Mouse (Mus musculus) embryonic facial prominence, embryonic 10.5 days (tissue): ENCODE measurements around the gene Alms1. TPM values are rescaled to one million over a fixed set of nuclear protein-coding genes. Genes with fewer than 3 reads are reported as not detected.
"Not testable (repeated sequence)": the region's sequence is repeated elsewhere in the genome, so short reads cannot be mapped to it uniquely, and the experiment has no call there.

Experiments used
- DNase-seq: peaks from one replicate; pipeline ENCODE4 v3.0.0-alpha.2; 2017; ENCODE audit warnings: low spot score
- H3K27ac ChIP-seq: fragments of 300-500 bp; sonication (generic); replicated peaks from 2 replicates; pipeline ENCODE4 v1.5.1; 2016; ENCODE audit warnings: mild to moderate bottlenecking
- H3K27me3 ChIP-seq: fragments of 300-500 bp; sonication (generic); replicated peaks from 2 replicates; pipeline ENCODE4 v1.6.1; 2016; ENCODE audit warnings: low read depth, mild to moderate bottlenecking; ENCODE audit not compliant: poor library complexity, severe bottlenecking
- H3K36me3 ChIP-seq: fragments of 300-500 bp; sonication (generic); replicated peaks from 2 replicates; pipeline ENCODE4 v1.6.1; 2016; ENCODE audit warnings: mild to moderate bottlenecking, moderate library complexity
- H3K4me1 ChIP-seq: fragments of 300-500 bp; sonication (generic); 2 replicates; pipeline ENCODE4 v1.6.1; 2016
- H3K4me3 ChIP-seq: fragments of 300-500 bp; sonication (generic); 2 replicates; pipeline ENCODE4 v1.5.1; 2016; ENCODE audit warnings: mild to moderate bottlenecking, moderate library complexity
- H3K9me3 ChIP-seq: fragments of 300-500 bp; sonication (generic); 2 replicates; pipeline ENCODE4 v1.6.1; 2016; ENCODE audit warnings: mild to moderate bottlenecking
- WGBS: fragments of 180-500 bp; shearing (Covaris S2); methylation state at CpG from one replicate; pipeline ENCODE4 v1.1.7; 2016; 5-methylcytosine and 5-hydroxymethylcytosine counted together
- microRNA-seq: library from miRNA; unstranded; fragments of <30 nt; microRNA quantifications from one replicate; pipeline ENCODE4, GENCODE M21; 2017
- polyA plus RNA-seq: library from polyadenylated mRNA; unstranded; fragments of >200 nt; fragmentation: Nextera tagmentation; extraction: Ambion mirVana; gene quantifications from 2 replicates; pipeline ENCODE4 v1.2.1, GENCODE M21; 2016

Alms1 gene
- polyA plus RNA-seq, 1 experiment from 2014 or later, result 11.3 TPM

DNA sequence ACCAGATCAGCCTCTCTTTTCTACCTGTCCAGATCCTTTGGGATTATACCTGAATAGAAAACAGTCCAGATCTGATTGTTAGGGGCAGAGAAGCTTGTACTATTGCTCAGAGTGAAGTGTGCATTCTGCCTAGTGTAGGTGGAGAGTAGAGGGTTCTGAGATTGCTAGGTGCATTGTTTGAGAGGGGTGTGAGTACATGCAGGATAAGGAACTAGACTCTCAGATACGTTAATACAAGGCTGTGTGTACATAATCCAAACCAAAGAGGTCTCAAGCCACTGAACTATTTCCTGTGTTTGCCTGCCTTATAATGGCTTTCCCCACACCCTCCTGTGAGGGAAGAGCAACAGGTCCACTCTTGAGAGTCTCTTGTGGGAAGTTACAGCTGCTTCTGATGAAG, 12.0 kb downstream of the Alms1 start:
- Histone ChIP-seq H3K4me1 (no peaks in the 10 kb centered on the region), H3K27ac (no peak overlapping the region), H3K9me3 (no peaks in the 10 kb centered on the region), H3K4me3 (no peak overlapping the region), H3K36me3 (peaks cover 32% of the 10 kb centered on the region), H3K27me3 (no peaks in the 10 kb centered on the region)
- no peak for DNase-seq
- 84% methylated on average over 1 of the region's 1 CpGs for WGBS

DNA sequence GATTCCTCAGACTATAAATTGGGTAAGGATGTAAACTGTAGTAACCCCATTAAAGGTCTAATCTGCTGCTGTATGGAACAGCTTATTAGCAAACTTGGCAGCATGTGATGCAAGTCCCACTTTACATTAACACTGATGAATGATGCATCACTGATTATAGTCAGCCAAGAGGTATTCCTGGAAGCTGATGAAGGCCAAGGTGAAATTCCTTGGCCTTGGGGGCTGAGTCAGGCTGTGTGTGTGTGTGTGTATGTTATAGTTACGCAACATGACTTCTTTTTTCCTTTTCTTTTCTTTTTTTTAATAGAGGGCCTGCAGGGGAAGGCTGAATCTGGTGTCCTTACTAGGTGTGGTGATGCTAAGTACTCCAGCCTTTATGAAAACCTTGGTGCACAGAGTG, 23.2 kb downstream of the Alms1 start:
- 95% methylated on average over 1 of the region's 1 CpGs for WGBS
- no peaks in the 10 kb centered on the region for H3K4me1 ChIP-seq
- no peaks in the 10 kb centered on the region for H3K27me3 ChIP-seq
- DNase-seq, result no peak
- H3K9me3 ChIP-seq, result no peaks in the 10 kb centered on the region
- H3K36me3 ChIP-seq, result peaks cover 79% of the 10 kb centered on the region
- no peak overlapping the region for H3K27ac ChIP-seq
- no peak overlapping the region for H3K4me3 ChIP-seq

DNA sequence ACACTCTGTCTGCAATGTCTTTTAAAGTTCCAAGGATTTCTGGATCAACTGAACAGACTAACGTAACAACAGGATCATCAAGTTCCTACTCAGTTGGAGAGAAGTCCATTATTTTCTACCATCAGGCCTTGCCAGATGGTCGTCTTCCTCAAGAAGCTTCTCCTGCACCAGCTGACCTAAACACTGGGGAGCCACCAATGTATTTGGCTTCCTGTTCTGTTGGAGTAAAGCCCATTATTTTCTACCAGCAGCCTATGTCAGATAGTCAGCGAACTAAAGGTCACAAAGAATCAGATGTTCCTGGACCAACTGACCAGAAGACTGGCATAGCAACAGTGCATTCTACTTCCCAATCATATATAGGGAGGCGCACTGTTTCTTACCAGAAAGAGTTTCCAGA, 33.5 kb downstream of the Alms1 start:
- H3K4me3 ChIP-seq, result no peak overlapping the region
- no peak for DNase-seq
- no peaks in the 10 kb centered on the region for H3K4me1 ChIP-seq
- H3K27me3 ChIP-seq, result no peaks in the 10 kb centered on the region
- peaks cover 99% of the 10 kb centered on the region for H3K36me3 ChIP-seq
- H3K27ac ChIP-seq, result no peak overlapping the region
- 95% methylated on average over 4 of the region's 4 CpGs for WGBS
- H3K9me3 ChIP-seq, result no peaks in the 10 kb centered on the region

DNA sequence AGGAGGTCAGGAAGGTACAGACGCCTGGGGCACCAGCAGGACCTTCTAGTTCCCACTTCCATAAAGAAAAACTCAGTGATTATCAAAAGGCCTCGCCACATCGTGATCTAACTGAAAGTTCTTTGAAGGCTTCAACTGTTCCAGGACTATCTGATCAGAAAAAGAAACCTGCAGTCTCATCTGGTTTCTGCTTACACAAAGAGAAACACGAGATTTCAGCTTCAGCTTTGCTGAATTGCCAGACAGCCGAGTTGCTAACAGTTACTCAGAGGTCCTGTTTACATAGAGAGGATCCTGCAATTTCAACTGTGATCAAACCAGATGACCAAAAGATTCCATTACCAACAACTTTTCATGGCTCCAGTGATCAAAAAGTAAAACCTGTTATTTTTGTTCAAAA, 34.3 kb downstream of the Alms1 start:
- no peak overlapping the region for H3K27ac ChIP-seq
- WGBS, result 90% methylated on average over 5 of the region's 5 CpGs
- H3K27me3 ChIP-seq, result no peaks in the 10 kb centered on the region
- no peaks in the 10 kb centered on the region for H3K9me3 ChIP-seq
- H3K36me3 ChIP-seq, result peaks cover 96% of the 10 kb centered on the region
- no peaks in the 10 kb centered on the region for H3K4me1 ChIP-seq
- H3K4me3 ChIP-seq, result no peak overlapping the region
- no peak for DNase-seq

DNA sequence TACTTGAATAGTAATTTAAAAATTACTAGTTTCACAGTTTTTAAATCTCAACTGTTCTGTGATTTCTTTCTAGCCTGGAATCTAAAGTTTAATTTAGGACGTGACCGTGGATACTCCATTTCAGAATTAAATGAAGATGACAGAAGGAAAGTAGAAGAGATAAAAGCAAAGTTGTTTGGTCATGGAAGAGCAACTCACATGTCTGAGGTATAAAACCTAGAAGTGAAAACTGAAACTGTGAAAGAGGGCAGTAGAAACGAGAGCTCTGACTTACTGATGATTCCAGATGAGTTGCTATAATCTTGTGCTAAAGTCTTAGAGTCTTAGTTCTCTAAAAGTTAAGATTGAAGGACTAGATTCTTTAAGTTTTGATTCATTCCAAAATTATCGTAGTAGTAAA, 37.2 kb downstream of the Alms1 start:
- DNase-seq, result no peak
- Histone ChIP-seq H3K27me3 (no peaks in the 10 kb centered on the region), H3K4me1 (no peaks in the 10 kb centered on the region), H3K4me3 (no peak overlapping the region), H3K9me3 (no peaks in the 10 kb centered on the region), H3K27ac (no peak overlapping the region), H3K36me3 (peaks cover 97% of the 10 kb centered on the region)
- WGBS, result 94% methylated on average over 4 of the region's 4 CpGs

DNA sequence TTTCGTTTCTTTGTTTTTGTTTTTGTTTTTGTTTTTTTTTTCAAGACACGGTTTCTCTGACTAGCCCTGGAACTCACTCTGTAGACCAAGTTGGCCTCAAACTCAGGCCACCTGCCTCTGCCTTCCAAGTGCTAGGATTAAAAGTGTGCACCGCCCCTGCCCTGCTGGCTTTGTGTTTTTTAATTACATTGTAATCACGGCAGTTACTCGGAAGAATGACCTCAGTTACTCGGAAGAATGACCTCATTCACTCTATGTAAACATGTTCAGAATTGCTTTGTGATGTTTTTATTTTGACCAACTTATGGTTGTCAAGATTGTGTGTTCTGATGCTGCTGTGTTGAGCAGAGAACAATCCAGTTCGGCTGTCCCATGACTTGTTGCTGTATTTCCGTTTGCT, 45.8 kb downstream of the Alms1 start:
- H3K4me1 ChIP-seq, result no peaks in the 10 kb centered on the region
- H3K36me3 ChIP-seq, result peaks cover 53% of the 10 kb centered on the region
- no peak for DNase-seq
- H3K4me3 ChIP-seq, result no peak overlapping the region
- H3K27me3 ChIP-seq, result no peaks in the 10 kb centered on the region
- no peaks in the 10 kb centered on the region for H3K9me3 ChIP-seq
- 56% methylated on average over 8 of the region's 8 CpGs for WGBS
- H3K27ac ChIP-seq, result no peak overlapping the region

DNA sequence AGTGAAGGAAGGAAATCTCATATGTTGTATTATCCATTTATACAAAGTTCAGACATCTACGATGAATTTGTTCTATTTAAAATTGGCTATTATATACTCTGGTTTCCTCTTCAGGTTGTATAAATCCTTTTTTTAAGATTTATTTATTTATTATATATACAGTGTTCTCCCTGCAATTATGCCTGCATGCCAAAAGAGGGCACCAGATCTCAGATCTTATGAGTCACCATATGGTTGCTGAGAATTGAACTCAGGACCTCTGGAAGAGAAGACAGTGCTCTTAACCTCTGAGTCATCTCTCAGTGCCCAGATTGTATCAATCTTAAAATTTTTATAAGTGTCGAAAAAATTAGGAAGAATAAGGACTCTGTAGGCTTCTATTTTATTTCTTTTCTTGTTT, 65.9 kb downstream of the Alms1 start:
- Histone ChIP-seq H3K36me3 (peaks cover 60% of the 10 kb centered on the region), H3K4me3 (no peak overlapping the region), H3K9me3 (no peaks in the 10 kb centered on the region)

DNA sequence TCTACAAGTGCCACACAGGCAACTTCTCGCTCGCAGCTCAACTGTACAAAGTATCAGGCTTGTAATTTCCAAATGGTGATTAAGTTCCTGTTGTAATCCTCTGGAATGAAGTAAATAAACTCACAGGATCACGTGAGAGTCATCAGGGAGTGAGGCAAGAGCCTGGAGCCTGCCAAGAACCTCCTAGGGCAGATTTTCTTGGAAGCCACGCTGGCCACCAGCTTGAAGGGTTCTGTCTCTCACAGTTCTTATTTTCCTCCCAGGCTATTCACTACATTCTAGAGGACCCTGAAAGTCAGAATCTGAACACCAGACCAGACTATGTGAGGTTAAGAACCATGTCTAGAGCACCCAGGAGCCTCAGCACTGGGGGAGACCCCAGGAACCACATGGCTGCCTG, 114.6 kb downstream of the Alms1 start:
- H3K36me3 ChIP-seq, DNase-seq, H3K27me3 ChIP-seq, H3K9me3 ChIP-seq, H3K27ac ChIP-seq, H3K4me3 ChIP-seq, H3K4me1 ChIP-seq: not testable (repeated sequence)
- WGBS, result 81% methylated on average over 2 of the region's 4 CpGs

More for the DNA sequence above, 65.9 kb downstream of the Alms1 start:
- H3K27ac ChIP-seq, result no peak overlapping the region
- 95% methylated on average over 2 of the region's 2 CpGs for WGBS
- no peak for DNase-seq
- no peaks in the 10 kb centered on the region for H3K27me3 ChIP-seq
- H3K4me1 ChIP-seq, result no peaks in the 10 kb centered on the region

DNA sequence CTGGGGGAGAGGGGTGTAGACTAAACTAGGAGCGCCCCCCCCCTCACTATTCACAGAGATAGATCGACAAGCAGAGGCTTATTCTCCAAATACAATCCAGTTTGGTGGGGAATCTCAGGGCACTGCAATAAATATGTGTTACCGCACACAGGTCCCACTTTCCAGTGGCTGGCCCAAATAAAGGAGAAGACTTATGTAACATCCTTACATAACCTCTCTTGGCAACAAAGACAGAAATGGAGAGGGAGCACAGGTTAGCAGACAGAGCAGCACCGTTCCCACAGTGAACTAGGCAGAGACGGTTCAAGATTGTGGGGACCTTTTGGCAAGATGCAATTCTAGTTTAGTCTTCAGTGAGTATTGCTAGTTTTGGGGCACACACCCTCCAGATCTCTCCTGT, 121.9 kb downstream of the Alms1 start:
- not testable (repeated sequence) for H3K4me3 ChIP-seq, H3K27ac ChIP-seq, H3K9me3 ChIP-seq, H3K27me3 ChIP-seq, H3K4me1 ChIP-seq, H3K36me3 ChIP-seq, DNase-seq
- 92% methylated on average over 5 of the region's 5 CpGs for WGBS

DNA sequence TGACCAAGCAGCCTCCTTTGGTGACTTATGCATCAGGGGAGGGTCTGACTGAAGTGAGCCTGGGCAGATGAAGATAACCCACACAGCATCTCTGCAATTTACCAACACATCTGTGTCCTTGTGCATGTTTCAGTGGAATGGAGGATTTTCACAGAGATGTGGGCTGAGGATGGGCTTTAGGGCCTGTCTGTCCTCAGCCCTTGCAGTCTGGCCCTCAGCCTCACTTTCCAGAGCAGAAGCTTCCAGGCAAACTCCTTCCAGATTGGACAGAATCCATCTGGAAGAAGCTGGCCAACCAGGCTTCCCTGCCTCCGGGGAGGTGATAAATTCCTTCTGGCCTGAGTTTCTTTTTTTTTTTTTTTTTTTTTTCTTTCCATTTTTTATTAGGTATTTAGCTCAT, 122.3 kb downstream of the Alms1 start:
- not testable (repeated sequence) for H3K4me1 ChIP-seq, H3K27me3 ChIP-seq, H3K9me3 ChIP-seq, H3K27ac ChIP-seq, H3K4me3 ChIP-seq, H3K36me3 ChIP-seq, DNase-seq
- 100% methylated on average over 1 of the region's 1 CpGs for WGBS

DNA sequence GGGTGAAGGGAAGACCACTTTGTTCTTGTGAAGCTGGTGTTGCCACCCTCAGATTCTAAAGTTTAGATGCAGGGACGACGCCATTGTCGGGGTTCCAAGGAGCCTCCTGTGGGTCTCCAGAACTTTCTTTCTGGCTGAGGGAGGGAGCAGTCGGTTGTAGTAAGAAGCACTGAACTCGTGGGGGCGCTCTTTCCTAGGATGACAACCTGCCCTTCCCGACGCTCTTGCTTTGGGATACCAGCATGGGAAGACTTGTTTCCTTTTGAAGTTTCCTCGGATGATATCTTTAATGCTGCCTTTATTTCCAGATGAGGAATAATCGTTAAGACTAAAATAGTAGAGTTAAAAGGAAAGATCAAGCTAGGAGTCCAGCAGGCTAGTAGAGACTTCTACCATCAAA, 125.8 kb downstream of the Alms1 start, which contains the start of gene Nat8f7:
Nat8f7 (minus strand) TSS at position 101 of the 400 bp plus-strand sequence.
- H3K27me3 ChIP-seq, H3K9me3 ChIP-seq: not testable (repeated sequence)
- 83% methylated on average over 10 of the region's 10 CpGs for WGBS

More for the DNA sequence above, 125.8 kb downstream of the Alms1 start, which contains the start of gene Nat8f7:
- not testable (repeated sequence) for H3K27ac ChIP-seq, DNase-seq, H3K4me3 ChIP-seq, H3K36me3 ChIP-seq, H3K4me1 ChIP-seq

Small RNA genes lying within 50 kb of the gene (microRNA-seq; reads per million reads assigned to microRNA genes)
- not detected for gene Gm27317

Other genes with a start within 250 kb of the Alms1 start
- gene Rab11fip5, start 212.9 kb upstream of the Alms1 start, polyA plus RNA-seq, result 2.3 and 3.6 TPM in 2 replicates
- gene Noto, start 163.6 kb upstream of the Alms1 start, polyA plus RNA-seq, result not detected in 2 replicates
- gene Smyd5, start 155.5 kb upstream of the Alms1 start, polyA plus RNA-seq, result 87.6 and 91.0 TPM in 2 replicates
- 784 and 818 TPM in 2 replicates for gene Cct7, start 136.0 kb upstream of the Alms1 start, polyA plus RNA-seq
- 29.1 and 30.4 TPM in 2 replicates for gene Pradc1, start 135.6 kb upstream of the Alms1 start, polyA plus RNA-seq
- gene Fbxo41, start 84.5 kb upstream of the Alms1 start, polyA plus RNA-seq, result 0.30 and 0.46 TPM in 2 replicates
- gene Egr4, start 73.9 kb upstream of the Alms1 start, polyA plus RNA-seq, result not detected in 2 replicates
- gene Nat8f7, start 125.7 kb downstream of the Alms1 start, polyA plus RNA-seq, result not detected in 2 replicates
- 0.21 TPM in 1 of 2 replicates, not detected in the other for gene Nat8f3, start 178.2 kb downstream of the Alms1 start, polyA plus RNA-seq
- not detected in 2 replicates for gene Nat8f6, start 233.4 kb downstream of the Alms1 start, polyA plus RNA-seq
- gene Nat8f5, start 233.4 kb downstream of the Alms1 start, polyA plus RNA-seq, result not detected in 2 replicates
- gene Nat8, start 244.6 kb downstream of the Alms1 start, polyA plus RNA-seq, result not detected in 2 replicates